Mouse (Mus musculus) hindbrain, embryonic 11.5 days (tissue): Measurements from ENCODE around the gene Upp2. TPM values are rescaled to one million over a fixed set of nuclear protein-coding genes. Genes with fewer than 3 reads are reported as not detected.

Source experiments
- ATAC-seq: fragments of 200-750 bp; cut with Nextera tagmentation; 2 replicates; pipeline ENCODE4 v1.8.0; 2017; ENCODE audit warnings: mild to moderate bottlenecking, moderate TSS enrichment, moderate library complexity; ENCODE audit not compliant: low FRiP score
- DNase-seq: peaks from one replicate; pipeline ENCODE4 v3.0.0-alpha.2; 2015; ENCODE audit warnings: low spot score
- H3K27ac ChIP-seq: fragments of 300-500 bp; sonication (generic); 2 replicates; pipeline ENCODE4 v1.5.1; 2014; ENCODE audit warnings: mild to moderate bottlenecking, low read depth, low read length
- H3K27me3 ChIP-seq: fragments of 300-500 bp; sonication (generic); 2 replicates; pipeline ENCODE4 v1.6.1; 2014; ENCODE audit warnings: mild to moderate bottlenecking, low read length, moderate library complexity, mixed read lengths; ENCODE audit not compliant: control insufficient read depth, insufficient read depth
- H3K36me3 ChIP-seq: fragments of 300-500 bp; sonication (generic); 2 replicates; pipeline ENCODE4 v1.6.1; 2014; ENCODE audit warnings: mild to moderate bottlenecking, low read length, moderate library complexity, mixed read lengths; ENCODE audit not compliant: control insufficient read depth, insufficient read depth
- H3K4me1 ChIP-seq: fragments of 300-500 bp; sonication (generic); replicated peaks from 2 replicates; pipeline ENCODE4 v1.6.1; 2014; ENCODE audit warnings: low read length, mixed read lengths; ENCODE audit not compliant: control insufficient read depth, insufficient read depth
- H3K4me2 ChIP-seq: fragments of 300-500 bp; sonication (generic); replicated peaks from 2 replicates; pipeline ENCODE4 v1.6.1; 2014; ENCODE audit warnings: mild to moderate bottlenecking, low read depth, low read length
- H3K4me3 ChIP-seq: fragments of 300-500 bp; sonication (generic); 2 replicates; pipeline ENCODE4 v1.5.1; 2014; ENCODE audit warnings: low read depth, low read length
- H3K9ac ChIP-seq: fragments of 300-500 bp; sonication (generic); 2 replicates; pipeline ENCODE4 v1.6.1; 2014; ENCODE audit warnings: low read depth, low read length
- H3K9me3 ChIP-seq: fragments of 300-500 bp; sonication (generic); 2 replicates; pipeline ENCODE4 v1.6.1; 2016; ENCODE audit warnings: low read length; ENCODE audit not compliant: control insufficient read depth
- WGBS: fragments of 180-500 bp; shearing (Covaris S2); extraction: QIAGEN DNeasy Blood & Tissue Kit; methylation state at CpG from one replicate; pipeline ENCODE4 v1.1.7; 2014; 5-methylcytosine and 5-hydroxymethylcytosine counted together
- polyA plus RNA-seq: library from polyadenylated mRNA; unstranded; fragments of >200 nt; fragmentation: Nextera tagmentation; extraction: Ambion mirVana; gene quantifications from 2 replicates; pipeline ENCODE4 v1.2.1, GENCODE M21; 2014

The Upp2 gene
- polyA plus RNA-seq, 1 experiment from 2014 or later: 6.3 TPM

DNA sequence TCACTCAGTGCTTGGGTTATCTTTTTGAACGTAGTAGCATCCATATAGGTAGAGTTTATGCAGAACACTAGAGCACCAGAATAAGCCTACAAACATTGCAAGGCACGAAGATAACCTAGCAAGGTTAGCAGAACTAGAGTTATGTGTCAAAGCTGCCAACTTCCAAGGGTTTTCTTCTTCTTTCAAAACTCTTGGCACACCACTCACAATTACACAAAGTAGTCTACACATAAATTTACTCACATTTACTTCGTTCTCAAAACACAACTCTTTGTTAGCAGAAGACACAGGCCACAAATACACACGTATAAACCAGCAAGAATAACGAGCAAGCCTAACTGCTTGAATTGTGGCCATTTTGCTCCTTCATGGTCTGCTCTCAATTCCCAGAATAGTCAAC is 23.8 kb upstream of the Upp2 start:
- Histone ChIP-seq H3K9me3 (no peaks in the 10 kb centered on the region), H3K36me3 (no peaks in the 10 kb centered on the region), H3K27ac (no peak overlapping the region), H3K4me3 (no peak overlapping the region), H3K27me3 (no peaks in the 10 kb centered on the region), H3K4me2 (no peak overlapping the region), H3K4me1 (no peaks in the 10 kb centered on the region), H3K9ac (no peak overlapping the region)
- no peak for DNase-seq
- 89% methylated on average over 5 of the region's 5 CpGs for WGBS
- ATAC-seq: no peak

DNA sequence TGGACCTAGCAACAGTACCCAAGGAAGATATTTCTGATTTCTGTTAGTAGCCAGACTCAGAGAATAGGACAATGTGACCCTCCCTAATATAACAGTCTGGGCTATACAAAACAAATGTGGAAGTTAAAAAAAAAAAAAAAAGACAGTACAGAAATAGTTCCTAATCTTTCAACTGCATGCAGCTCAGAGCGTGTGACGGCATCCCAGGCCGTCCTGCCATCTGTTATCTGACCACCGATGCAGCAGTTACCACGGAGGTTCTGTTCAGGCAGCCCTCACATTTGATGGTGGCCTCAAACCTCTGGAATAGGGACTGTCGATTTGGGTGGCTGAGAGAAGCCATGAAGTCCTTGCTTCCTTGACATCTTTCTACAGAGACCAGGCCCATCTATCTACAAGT is 22.7 kb upstream of the Upp2 start:
- no peaks in the 10 kb centered on the region for H3K36me3 ChIP-seq
- no peaks in the 10 kb centered on the region for H3K27me3 ChIP-seq
- H3K27ac ChIP-seq: no peak overlapping the region
- H3K4me1 ChIP-seq: no peaks in the 10 kb centered on the region
- no peak for DNase-seq
- WGBS: 89% methylated on average over 6 of the region's 6 CpGs
- no peaks in the 10 kb centered on the region for H3K9me3 ChIP-seq
- no peak overlapping the region for H3K4me3 ChIP-seq
- no peak overlapping the region for H3K4me2 ChIP-seq
- ATAC-seq: no peak
- H3K9ac ChIP-seq: no peak overlapping the region

DNA sequence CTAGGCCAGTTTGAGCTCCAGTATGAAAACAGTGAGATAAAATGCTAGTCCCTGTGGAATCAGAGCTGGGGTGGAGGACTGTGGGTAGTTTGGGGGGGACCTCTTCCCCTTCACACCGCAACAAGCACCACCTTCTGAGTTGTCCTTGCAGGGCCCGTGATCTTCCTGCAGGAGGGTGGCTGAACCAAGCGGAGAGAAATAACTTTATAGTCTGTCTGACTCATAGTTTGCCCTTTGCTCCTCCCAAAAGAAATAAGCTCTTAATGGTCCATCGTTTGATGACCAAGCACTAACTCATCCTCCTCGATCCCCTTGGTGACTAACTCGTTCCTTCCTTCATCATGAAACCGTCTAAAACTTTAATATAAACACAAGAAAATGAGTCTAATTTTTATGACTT is 20.8 kb upstream of the Upp2 start:
- 92% methylated on average over 7 of the region's 7 CpGs for WGBS
- Histone ChIP-seq H3K27ac (no peak overlapping the region), H3K9me3 (no peaks in the 10 kb centered on the region), H3K27me3 (no peaks in the 10 kb centered on the region), H3K4me3 (no peak overlapping the region), H3K4me1 (no peaks in the 10 kb centered on the region), H3K9ac (no peak overlapping the region), H3K36me3 (no peaks in the 10 kb centered on the region), H3K4me2 (no peak overlapping the region)
- ATAC-seq (no peak), DNase-seq (no peak)

DNA sequence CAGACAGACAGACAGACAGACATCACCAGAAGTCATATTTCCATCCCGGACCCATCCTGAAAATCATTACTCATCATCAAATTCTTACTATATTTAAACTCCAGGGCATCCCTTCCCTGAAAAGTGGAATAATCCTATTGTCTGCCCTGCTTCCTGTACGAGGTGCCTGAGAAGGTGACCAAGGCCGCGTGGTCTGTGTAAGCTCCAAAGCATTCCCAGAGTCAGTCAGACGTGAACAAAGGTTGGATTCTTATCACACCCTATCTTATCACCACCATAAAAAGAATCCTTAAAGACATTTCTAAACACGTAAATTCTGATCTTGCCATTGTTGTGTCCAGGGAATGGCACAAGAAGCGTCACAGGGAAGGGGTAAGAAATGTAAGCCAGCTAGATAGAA is 18.2 kb upstream of the Upp2 start:
- no peak for ATAC-seq
- H3K4me2 ChIP-seq: no peak overlapping the region
- WGBS: 83% methylated on average over 7 of the region's 7 CpGs
- no peaks in the 10 kb centered on the region for H3K27me3 ChIP-seq
- no peak overlapping the region for H3K9ac ChIP-seq
- H3K4me1 ChIP-seq: no peaks in the 10 kb centered on the region
- no peak overlapping the region for H3K27ac ChIP-seq
- DNase-seq: no peak
- H3K4me3 ChIP-seq: no peak overlapping the region
- H3K36me3 ChIP-seq: no peaks in the 10 kb centered on the region
- H3K9me3 ChIP-seq: no peaks in the 10 kb centered on the region

DNA sequence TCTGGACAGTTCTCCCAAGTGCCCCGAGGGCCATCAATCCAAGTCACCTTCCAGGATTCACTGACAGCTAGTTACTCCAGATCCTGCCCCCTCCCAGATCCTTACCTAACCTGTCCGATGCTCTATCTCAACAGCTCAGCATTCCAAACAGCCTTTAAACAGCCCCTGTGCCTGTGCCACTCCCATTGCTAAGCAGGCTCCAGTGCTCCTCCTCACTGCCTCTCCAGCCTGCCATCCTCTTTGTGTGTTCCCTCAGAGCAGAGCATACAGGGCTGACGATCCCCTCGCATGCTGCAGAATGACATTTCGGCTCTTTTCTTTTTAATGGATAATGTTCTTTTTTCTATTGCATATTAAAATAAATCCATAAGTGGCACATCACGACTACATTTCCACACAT is 17.1 kb upstream of the Upp2 start:
- no peak overlapping the region for H3K4me3 ChIP-seq
- no peak overlapping the region for H3K9ac ChIP-seq
- no peaks in the 10 kb centered on the region for H3K36me3 ChIP-seq
- H3K4me1 ChIP-seq: no peaks in the 10 kb centered on the region
- H3K27me3 ChIP-seq: no peaks in the 10 kb centered on the region
- H3K9me3 ChIP-seq: no peaks in the 10 kb centered on the region
- no peak overlapping the region for H3K4me2 ChIP-seq
- DNase-seq (no peak), ATAC-seq (peak; percentile 43; the same call in 1 of the 2 replicates)
- 58% methylated on average over 6 of the region's 6 CpGs for WGBS
- no peak overlapping the region for H3K27ac ChIP-seq

DNA sequence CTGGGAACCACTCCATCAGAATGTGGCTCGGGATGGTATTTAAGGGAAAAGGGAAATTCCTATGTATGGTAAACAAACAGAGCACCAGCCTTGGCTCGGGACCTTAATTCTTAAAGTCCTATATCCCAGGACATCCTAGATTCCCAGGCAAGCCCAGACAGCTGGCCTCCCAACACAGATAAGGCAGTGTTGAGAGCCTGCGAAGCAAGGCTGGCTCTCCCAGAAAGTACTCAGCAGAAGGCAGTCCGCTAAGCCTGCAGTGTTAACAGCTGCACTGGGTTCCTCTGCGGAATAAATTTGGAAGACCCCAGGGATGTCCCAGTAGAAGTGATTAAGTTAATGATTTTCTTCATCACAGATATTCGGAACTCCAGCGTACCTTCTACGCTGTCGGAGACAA is 16.6 kb upstream of the Upp2 start:
- Histone ChIP-seq H3K27ac (no peak overlapping the region), H3K36me3 (no peaks in the 10 kb centered on the region), H3K4me3 (no peak overlapping the region), H3K9ac (no peak overlapping the region), H3K27me3 (no peaks in the 10 kb centered on the region), H3K4me1 (no peaks in the 10 kb centered on the region), H3K4me2 (no peak overlapping the region), H3K9me3 (no peaks in the 10 kb centered on the region)
- DNase-seq (no peak), ATAC-seq (no peak)
- 57% methylated on average over 9 of the region's 9 CpGs for WGBS

DNA sequence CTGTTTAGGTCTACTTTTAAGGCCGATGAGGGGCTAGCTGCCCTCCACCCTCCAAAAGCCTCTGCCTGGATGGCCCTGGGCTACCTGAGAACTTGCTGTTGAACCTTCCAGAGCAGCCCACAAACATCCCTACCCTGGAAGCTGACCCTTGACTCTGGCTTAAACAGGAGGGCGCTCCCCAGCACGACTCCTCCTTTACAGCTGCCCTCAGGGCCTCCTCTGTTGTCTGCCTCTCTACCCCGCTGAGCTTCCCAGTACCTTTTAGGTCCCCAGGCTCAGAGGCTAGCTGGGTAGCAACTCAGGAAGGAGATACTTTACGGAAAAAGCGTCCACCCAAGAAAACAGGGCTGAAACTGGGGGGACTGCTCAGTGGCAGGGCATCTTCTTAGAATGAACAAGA is 15.2 kb upstream of the Upp2 start:
- no peak overlapping the region for H3K4me3 ChIP-seq
- H3K4me2 ChIP-seq: no peak overlapping the region
- DNase-seq (no peak), ATAC-seq (no peak)
- H3K36me3 ChIP-seq: no peaks in the 10 kb centered on the region
- H3K4me1 ChIP-seq: no peaks in the 10 kb centered on the region
- H3K9me3 ChIP-seq: no peaks in the 10 kb centered on the region
- no peak overlapping the region for H3K27ac ChIP-seq
- H3K9ac ChIP-seq: no peak overlapping the region
- WGBS: 13% methylated on average over 6 of the region's 6 CpGs
- no peaks in the 10 kb centered on the region for H3K27me3 ChIP-seq

DNA sequence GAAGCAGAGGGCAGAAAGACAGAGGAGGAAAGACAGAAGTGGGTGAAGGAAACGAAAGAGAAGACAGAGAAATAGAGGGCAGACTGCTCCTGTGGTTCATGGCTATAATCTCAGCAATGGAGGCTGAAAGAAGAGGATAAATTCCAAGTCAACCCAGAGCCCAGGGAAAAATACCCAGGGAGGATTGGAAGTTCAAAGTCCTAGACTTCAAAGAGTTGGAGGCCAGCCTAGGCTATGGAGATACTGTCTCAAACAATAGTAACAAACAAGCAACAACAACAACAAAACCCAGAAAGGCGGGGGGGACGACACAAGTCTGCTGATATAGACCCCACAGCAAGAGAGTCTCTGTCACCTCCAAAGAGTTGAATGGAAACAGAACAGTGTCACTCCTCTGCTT is 14.8 kb upstream of the Upp2 start:
- no peaks in the 10 kb centered on the region for H3K4me1 ChIP-seq
- 39% methylated on average over 3 of the region's 3 CpGs for WGBS
- no peak for DNase-seq

DNA sequence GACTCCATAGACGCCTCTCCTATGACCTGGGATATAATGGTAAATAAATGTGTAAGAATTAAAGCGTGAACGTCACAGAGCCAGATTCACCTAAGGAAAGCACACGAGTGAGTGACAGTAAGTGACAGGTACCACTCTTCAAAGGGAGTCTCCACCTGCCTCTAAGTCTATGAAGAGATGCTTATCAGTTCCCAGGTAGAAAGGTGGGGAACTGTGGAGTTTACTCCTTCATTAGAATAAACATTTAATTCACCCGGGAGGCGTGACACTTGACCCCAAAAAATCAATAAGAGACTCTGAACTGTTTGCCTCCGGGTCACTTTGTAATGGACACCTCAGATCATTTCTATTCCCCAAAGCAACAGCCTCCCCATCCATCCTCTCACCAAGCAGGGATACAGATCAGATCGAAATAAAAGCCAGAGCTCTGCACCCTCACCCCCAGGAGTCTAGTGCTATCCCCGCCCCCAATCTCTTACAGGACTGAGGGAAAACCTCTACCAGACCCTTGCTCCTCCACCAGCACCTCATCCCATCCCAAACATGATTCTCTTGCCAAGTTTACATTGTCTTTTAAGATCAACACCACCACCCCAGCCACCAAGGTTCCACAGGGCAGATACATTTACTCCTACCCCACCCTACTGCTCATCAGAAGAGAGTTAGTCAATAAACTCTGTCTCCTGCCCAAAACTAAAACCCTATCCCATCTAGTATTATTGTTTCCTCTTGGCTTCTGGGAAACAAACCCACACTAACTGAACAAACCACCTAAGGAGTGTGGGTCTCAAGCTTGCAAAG is 9.9 kb upstream of the Upp2 start:
- Histone ChIP-seq H3K27ac (no peak overlapping the region), H3K4me1 (no peaks in the 10 kb centered on the region), H3K4me3 (no peak overlapping the region), H3K9me3 (no peaks in the 10 kb centered on the region), H3K27me3 (no peaks in the 10 kb centered on the region), H3K9ac (no peak overlapping the region), H3K36me3 (no peaks in the 10 kb centered on the region), H3K4me2 (no peak overlapping the region)
- DNase-seq (no peak), ATAC-seq (0 out of 2 replicates have a peak, but pooled peaks have one; percentile 30)
- 69% methylated on average over 9 of the region's 9 CpGs for WGBS

More for the DNA sequence above, 14.8 kb upstream of the Upp2 start:
- H3K27ac ChIP-seq: no peak overlapping the region
- H3K4me2 ChIP-seq: no peak overlapping the region
- H3K9me3 ChIP-seq: no peaks in the 10 kb centered on the region
- H3K27me3 ChIP-seq: no peaks in the 10 kb centered on the region
- no peak for ATAC-seq
- H3K36me3 ChIP-seq: no peaks in the 10 kb centered on the region
- H3K4me3 ChIP-seq: no peak overlapping the region
- no peak overlapping the region for H3K9ac ChIP-seq
